Mouse (Mus musculus): ENCODE measurements around the gene Tpk1.

Gene Tpk1

GRCm38 (mm10) chr6:43665677-43666546 is at the start of gene Tpk1:
Gene Tpk1 (minus strand): TSS chr6:43666278.
- peak; percentile 95 to 96 for DNase-seq (ENCODE audit: low spot score in 2 of 2)

DNA sequence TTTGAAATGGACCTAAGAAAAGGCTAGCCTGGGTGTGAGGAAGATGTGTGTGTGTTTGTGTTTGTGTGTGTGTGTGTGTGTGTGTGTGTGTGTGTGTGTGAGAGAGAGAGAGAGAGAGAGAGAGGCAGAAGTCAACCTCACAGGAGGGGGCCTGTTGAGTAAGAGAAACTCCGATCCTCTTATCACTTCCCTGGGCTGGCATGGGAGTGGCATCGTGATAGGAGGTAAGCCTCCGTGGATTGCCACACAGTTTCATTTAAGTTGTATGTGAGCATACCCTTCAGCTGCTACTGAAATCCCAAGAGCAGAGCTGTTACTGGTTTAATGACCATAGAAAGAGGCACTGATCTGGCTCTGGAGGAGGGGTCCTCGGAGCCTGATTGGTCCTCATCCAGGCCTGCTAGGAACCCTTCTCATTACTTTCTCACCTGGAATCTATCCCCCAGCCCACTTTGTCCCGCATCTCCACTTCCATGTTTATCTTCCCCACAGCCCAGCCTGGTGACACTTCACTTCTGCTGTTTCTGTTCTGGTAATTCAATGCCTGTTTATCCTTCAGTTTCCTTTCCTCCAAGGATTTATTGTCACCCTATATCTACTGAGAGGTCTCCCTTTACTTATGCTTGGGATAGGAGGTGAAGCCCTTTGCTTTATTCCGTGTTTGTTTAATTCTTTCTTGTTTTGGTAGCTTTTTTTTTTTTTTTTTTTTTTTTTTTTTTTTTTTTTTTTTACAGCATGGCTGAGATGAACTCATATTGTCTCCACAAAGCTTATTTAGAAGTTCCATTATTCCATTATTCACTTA is 36.9 kb upstream of the Tpk1 start:
- DNase-seq (ENCODE audit: low spot score in 2 of 2): no peak

DNA sequence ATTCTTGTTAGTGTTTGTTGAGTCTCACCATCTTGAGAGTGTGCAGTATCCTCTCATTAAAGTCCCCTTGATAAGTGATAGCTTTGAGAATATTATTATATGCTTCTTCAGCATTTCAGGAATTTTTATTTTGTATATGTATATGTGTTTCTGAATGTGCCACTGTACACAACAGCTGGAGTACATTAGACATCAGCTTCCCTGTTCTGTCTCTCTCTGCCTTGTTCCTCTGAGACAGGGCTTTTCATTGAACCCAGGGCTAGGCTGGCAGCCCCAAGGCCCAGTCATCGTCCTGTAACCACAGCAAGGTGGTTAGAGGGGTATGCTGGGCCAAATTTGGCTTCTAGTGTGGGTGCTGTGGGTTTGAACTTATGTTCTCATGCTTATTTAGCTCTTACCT is 25.8 kb upstream of the Tpk1 start:
- no peak for DNase-seq (ENCODE audit: low spot score in 2 of 2)

- peak in 1 of 2 experiments; percentile 33 for DNase-seq (ENCODE audit: low spot score in 2 of 2)
These were observed 19.9 kb upstream of the Tpk1 start for GRCm38 (mm10) chr6:43685985-43686384.

DNA sequence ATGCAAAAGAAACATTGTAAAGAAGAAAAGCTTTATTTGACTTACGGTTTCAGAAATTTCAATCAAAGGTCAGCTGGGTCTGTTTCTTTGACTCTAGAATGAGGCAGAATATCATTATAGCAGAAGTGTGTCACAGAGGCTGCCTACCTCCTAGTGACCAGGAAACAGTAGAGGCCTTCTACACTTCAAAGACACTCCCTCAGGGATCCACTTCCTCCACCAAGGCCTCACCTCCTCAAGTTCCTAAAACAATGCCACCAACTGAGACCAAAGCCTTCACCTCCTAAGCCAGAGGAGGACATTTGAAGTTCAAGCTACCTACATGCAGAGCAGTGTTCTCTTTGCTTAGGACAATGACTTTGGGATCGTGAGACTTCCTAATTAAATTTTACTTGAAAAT is 16.5 kb upstream of the Tpk1 start:
- no peak for DNase-seq (ENCODE audit: low spot score in 2 of 2)

GRCm38 (mm10) chr6:43678689-43679212 is 12.7 kb upstream of the Tpk1 start:
- DNase-seq (ENCODE audit: low spot score in 2 of 2): no peak

GRCm38 (mm10) chr6:43677566-43677965 is 11.5 kb upstream of the Tpk1 start:
- no peak for DNase-seq (ENCODE audit: low spot score in 2 of 2)

GRCm38 (mm10) chr6:43676139-43676538 is 10.1 kb upstream of the Tpk1 start:
- no peak for DNase-seq (ENCODE audit: low spot score in 2 of 2)

GRCm38 (mm10) chr6:43674986-43675760 is 9.1 kb upstream of the Tpk1 start:
- peak in 1 of 2 experiments; percentile 30 for DNase-seq (ENCODE audit: low spot score in 2 of 2)

DNA sequence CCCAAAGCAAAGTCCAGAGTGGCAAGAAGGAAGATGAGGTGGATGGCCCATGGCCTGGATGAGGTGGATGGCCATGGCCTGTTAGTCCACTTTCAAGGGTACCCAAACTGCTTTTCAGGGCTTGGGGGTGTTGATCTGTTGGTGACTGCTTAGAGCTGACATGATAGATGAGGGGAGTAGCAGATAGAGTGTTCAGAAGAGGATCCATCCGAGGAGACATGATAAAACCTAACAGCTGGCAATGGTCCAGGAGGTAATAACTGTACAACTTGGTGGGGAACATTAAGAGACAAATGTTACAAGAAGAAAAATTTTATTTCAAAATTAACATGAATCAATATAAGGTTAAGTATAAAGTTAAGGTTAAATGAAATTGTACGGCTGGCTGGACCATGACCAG is 4.9 kb upstream of the Tpk1 start:
- DNase-seq (ENCODE audit: low spot score in 2 of 2): no peak

DNA sequence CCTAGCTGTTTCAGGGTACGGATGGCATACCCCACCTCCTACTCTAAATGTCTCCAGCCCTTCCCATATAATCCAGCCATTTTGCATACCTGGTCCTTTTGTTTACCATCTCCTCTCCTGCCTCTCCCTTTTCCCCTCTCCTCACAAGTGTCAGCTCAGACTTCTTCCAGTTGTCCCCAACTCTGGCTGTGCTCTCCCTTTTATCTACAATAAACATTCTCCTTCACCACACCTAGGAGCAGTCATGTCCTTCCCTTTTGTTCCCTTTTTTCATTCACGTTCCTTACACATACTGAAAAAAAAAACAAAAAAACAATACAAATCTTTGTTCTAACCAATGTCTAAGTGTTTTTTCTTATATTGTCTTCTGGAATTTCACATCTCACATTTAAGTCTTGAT is 1.6 kb upstream of the Tpk1 start:
- no peak for DNase-seq (ENCODE audit: low spot score in 2 of 2)

- no peak for DNase-seq (ENCODE audit: low spot score in 2 of 2)
These were observed 728 bp upstream of the Tpk1 start for GRCm38 (mm10) chr6:43666611-43667400.

DNA sequence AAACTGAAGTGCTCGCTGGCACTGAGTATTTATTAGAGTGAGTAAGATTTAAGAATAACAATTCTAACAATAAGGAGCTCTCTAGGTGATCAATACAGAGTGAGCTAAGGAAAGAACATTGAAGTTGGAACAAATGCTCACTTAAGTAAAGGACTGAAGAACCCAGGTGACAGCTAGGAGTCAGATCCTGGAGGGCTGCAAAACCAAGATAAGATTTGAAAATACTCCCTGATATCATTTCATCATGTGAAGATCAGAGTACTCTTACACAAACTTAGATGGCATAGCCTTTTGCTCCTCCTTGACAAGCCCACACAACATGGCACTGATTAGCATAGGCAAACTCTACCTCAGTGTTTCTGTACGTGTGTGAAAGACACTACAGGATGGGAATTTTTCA is 4.3 kb downstream of the Tpk1 start:
- DNase-seq (ENCODE audit: low spot score in 2 of 2): no peak

- DNase-seq (ENCODE audit: low spot score in 2 of 2): no peak
These were observed 7.8 kb downstream of the Tpk1 start for GRCm38 (mm10) chr6:43658290-43658689.

GRCm38 (mm10) chr6:43657845-43658244 is 8.2 kb downstream of the Tpk1 start:
- DNase-seq (ENCODE audit: low spot score in 2 of 2): no peak

- DNase-seq (ENCODE audit: low spot score in 2 of 2): no peak
These were observed 11.1 kb downstream of the Tpk1 start for GRCm38 (mm10) chr6:43654876-43655456.

DNA sequence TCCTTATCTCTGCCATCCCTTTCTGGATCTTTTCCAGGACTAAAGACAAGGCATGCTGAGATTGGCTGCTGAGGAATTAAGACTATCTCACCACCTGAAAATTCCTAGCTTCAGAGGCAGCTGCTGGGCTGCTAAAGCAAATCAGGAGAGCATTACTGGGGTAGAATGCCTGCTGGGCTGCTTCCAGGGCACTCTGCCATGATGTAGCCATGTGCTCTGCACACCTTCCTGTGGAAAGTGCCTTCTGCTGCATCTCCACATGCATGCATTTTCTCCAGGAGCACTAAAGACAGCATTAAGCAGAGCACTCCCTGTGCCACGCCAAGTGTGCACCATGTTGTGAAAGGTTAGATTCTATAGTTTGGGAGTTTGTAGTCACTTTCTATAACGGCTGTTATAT is 16.6 kb downstream of the Tpk1 start:
- no peak for DNase-seq (ENCODE audit: low spot score in 2 of 2)

DNA sequence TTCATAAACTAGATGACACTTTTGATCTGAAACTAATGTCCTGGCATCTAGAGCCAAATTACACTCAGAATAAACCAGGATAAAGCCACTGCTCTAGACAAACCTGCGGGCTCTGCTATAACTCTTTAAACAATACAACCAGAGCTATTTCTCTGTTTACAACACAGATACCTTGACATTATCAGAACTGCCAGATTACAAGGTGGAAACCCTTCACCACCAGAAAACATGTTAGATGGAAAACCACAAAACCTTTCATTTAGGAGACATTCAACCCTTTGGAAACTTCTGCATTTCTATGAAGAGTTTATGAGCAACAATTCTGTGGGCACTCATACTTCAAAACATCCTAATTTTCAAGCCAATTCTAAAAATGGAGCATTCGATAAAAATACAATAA is 20.4 kb downstream of the Tpk1 start:
- DNase-seq (ENCODE audit: low spot score in 2 of 2): no peak

DNA sequence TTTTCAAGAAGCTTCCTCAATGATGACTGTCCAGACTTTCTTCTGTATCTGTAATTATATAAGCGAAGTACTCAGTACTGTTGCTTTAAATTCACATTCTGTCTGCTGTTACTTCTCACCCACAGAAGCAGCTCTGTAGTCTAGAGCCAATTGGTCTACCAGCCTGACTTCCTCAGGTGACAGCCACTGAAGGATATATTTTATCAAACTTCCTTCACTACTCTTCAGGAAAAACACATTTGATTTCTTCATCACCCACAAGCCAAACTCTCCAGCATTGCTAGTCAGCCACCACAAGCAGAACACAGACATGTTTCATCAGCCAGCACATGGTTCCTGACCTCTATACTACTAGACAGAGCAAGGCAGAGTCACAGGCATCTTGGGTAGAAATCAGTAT is 21.0 kb downstream of the Tpk1 start:
- DNase-seq (ENCODE audit: low spot score in 2 of 2): no peak

- DNase-seq (ENCODE audit: low spot score in 2 of 2): no peak
These were observed 22.4 kb downstream of the Tpk1 start for GRCm38 (mm10) chr6:43643718-43644117.

GRCm38 (mm10) chr6:43642375-43642774 is 23.7 kb downstream of the Tpk1 start:
- DNase-seq (ENCODE audit: low spot score in 2 of 2): no peak
